Mouse (Mus musculus) heart, postnatal 10 days (tissue): ENCODE data around the gene Rspry1. TPM values are rescaled to one million over a fixed set of nuclear protein-coding genes. Genes with fewer than 3 reads are reported as not detected.

Source experiments
- DNase-seq, 2 experiments: peaks; one replicate each; pipeline ENCODE4 v3.0.0; 2021
- intact Hi-C: fragments of 180-260 bp; cut with DNase I; formaldehyde crosslinking; loops from one replicate; pipeline ENCODE4 v1.15.1; 2025
- total RNA-seq, 2 experiments: library from RNA; stranded (reverse); gene quantifications; 2 replicates each; pipeline ENCODE4 v1.2.3; 2021

Gene Rspry1
- 10 to 100 TPM; 14.5 to 16.1 TPM for total RNA-seq

DNA sequence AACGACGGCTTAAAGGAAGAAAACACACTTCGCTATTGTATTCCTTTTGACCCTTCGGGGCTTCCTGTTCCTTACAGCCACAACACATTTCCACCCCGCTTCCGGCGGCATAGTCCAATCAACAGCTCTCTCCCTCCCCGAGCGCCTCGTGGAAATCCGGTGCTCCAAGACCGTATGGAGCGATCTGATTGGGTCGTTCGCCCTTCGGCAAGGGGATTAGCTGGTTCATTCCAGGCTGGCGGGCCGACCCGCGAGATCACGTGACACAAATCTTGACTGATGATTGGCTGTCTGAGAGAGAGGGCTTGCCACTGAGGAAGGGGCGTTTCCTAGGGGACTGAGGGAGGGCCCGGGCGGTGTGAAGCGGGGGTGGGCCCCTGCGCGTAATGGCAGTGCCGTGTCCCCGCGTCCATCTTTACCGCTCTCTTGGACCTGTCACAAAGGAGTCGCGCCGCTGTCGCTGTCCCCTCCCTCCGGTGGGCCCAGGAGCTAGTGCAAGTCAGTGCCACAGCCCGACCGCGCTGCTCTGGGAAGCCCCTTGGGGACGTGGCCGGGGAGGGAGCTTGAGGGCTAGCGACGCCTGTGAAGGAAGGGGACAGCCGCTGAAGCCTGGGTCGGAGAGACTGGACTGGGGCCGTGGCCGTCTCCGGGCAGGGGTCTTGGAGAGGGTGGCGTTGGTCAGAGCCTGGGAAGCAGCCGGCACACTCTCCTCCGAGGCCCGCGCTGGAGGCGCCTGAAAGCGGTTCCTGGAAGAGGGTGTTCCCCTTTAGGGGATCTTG, at the start of gene Rspry1, which contains the start of gene Fam192a:
Rspry1 (plus strand) TSS at position 331 of the 779 bp plus-strand sequence.
Fam192a (minus strand) TSS at position 391 of the 779 bp plus-strand sequence.
- DNase-seq: peak; percentile 100
- intact Hi-C loops: loop anchor here (5.0 kb wide), 1 partner anchor 216 kb away; no protein-coding TSS in a partner anchor

DNA sequence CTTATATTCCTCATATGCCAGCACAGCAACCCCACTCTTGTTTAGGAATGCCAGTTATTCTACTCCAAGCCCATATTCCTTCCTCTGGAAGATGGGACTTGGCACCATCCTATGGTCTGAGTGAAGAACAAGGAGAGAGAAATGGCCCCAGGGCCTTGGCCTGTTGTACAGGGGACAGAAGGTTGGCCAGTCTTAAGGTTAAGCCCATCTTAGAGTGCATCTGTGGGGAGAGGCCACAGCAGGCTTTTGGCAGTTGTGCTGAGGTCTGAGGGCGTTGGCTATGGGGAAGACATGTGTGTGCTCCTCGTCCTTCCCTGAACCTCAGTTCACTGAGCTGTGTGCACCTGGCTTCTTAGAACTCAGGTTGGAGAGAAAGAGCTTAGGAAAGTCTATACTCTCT, 49.0 kb upstream of the Rspry1 start:
- DNase-seq: no peak
- intact Hi-C loops: no loop called here

GRCm38 (mm10) chr8:94557281-94557680, 44.5 kb upstream of the Rspry1 start:
- intact Hi-C loops: no loop called here
- DNase-seq: no peak

- no peak for DNase-seq
- intact Hi-C loops: no loop called here
Measured at GRCm38 (mm10) chr8:94561256-94561655, 40.5 kb upstream of the Rspry1 start.

DNA sequence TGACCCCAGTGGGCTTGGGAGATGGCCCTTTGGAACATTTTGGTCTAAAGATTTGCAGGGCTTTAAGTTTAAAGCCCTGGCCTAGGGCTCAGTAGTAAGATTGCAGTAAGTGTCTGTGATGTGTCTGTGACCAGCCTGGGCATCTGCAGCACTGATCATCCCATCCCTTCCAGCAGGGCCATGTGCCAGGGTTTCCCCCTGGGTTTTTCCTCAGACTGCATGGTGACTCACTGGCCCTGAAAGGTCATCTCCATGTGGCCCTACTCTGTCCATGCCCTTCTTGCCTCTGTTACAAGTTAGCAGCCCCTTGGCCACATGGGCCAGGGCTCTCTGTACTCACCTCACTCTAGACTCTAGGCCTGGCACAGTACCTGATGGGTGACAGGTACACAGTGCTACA, 37.3 kb upstream of the Rspry1 start:
- intact Hi-C loops: no loop called here
- no peak for DNase-seq

GRCm38 (mm10) chr8:94566033-94566432, 35.7 kb upstream of the Rspry1 start:
- intact Hi-C loops: no loop called here
- DNase-seq: no peak

GRCm38 (mm10) chr8:94566446-94567158, 35.1 kb upstream of the Rspry1 start:
- intact Hi-C loops: no loop called here
- no peak for DNase-seq

- intact Hi-C loops: no loop called here
- no peak for DNase-seq
Measured at GRCm38 (mm10) chr8:94567159-94567849, 34.4 kb upstream of the Rspry1 start.

DNA sequence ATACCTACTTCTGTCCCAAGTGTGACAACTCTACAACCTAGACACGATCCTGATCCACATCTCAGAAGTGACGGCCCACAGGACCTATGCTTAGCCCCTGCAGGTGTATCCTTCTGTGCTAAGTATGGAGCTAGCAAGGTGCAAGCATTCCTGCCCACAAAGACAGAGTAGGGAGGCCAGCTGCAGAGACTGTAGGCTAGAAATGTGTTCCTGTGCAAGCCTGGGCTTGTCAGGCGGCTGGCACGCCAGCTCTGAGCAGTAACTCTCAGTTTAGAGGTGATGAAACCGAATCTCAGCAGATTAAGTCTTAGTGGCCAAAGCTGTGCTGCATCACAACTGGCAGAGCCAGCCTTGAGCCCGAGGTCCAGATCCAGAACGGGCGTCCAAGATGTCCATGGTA, 33.6 kb upstream of the Rspry1 start:
- intact Hi-C loops: no loop called here
- no peak for DNase-seq

- intact Hi-C loops: no loop called here
- DNase-seq: no peak
Measured at GRCm38 (mm10) chr8:94569419-94569818, 32.3 kb upstream of the Rspry1 start.

GRCm38 (mm10) chr8:94571896-94572295, 29.8 kb upstream of the Rspry1 start:
- intact Hi-C loops: no loop called here

GRCm38 (mm10) chr8:94574159-94574907, 27.4 kb upstream of the Rspry1 start:
- no peak for DNase-seq
- intact Hi-C loops: no loop called here

More at GRCm38 (mm10) chr8:94571896-94572295, 29.8 kb upstream of the Rspry1 start:
- DNase-seq: no peak

GRCm38 (mm10) chr8:94575148-94575547, 26.6 kb upstream of the Rspry1 start:
- intact Hi-C loops: no loop called here
- no peak for DNase-seq

DNA sequence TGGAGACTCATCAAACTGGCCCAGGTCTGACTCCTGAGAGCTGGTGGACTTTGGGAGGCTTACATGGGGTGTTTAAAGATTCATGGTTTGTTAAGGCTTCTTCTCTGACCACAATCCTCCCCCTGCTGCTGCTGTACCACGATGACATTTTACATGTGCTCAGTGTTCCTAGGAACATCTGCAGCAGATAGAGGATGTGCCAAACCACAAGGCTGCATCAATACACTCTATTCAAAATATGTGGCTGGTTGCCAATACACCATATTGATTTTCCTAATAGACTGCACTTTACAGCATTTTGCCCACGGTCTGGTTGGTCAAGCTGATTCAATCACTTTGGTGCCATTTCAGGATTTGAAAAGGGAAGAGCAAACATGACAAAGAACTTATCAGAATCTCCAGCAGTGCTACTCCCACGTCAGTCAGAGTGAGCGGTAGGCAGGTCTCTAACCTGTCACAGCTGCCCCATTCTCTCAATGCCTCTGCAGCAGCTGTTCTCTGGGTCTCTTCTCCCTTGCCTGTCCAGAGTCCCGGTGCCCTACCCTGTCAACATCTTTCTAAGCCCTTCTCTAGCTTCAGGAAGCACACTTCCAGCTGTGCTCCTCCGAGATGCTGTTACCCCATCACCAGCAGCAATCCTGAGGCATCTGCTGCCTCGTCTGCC, 19.8 kb upstream of the Rspry1 start:
- DNase-seq: no peak
- intact Hi-C loops: loop anchor here (5.0 kb wide), 1 partner anchor 245 kb away; no protein-coding TSS in a partner anchor

GRCm38 (mm10) chr8:94582569-94582968, 19.2 kb upstream of the Rspry1 start:
- intact Hi-C loops: loop anchor here (5.0 kb wide), 1 partner anchor 245 kb away; no protein-coding TSS in a partner anchor

GRCm38 (mm10) chr8:94584238-94584817, 17.4 kb upstream of the Rspry1 start:
- intact Hi-C loops: loop anchor here (1.0 to 5.0 kb wide), 3 partner anchors 56 to 247 kb away; no protein-coding TSS in a partner anchor
- DNase-seq: peak; percentile 58

More at GRCm38 (mm10) chr8:94582569-94582968, 19.2 kb upstream of the Rspry1 start:
- DNase-seq: no peak

DNA sequence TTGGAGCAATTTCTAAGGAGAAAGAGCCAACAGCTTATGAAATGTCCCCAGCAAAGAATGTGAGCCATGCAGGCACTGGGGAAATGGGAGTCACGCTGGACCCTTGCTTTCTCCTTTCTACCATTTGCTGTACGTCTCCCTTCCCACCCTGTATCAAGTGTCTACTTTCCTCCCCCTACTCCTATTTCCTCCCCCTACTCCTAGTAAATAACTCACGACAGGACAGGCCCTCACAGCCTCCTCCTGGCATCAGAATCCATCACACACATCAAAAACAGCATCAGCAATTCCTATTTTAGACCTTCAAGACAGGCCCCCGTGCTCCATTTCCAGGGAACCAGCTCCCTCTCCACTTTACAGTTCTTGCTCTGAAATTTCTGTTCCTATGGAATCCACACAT, 10.0 kb upstream of the Rspry1 start:
- intact Hi-C loops: loop anchor here (5.0 kb wide), 1 partner anchor 221 kb away; the partner anchor contains the start of gene Ccl17
- DNase-seq: no peak

GRCm38 (mm10) chr8:94594211-94594610, 7.5 kb upstream of the Rspry1 start:
- DNase-seq: no peak
- intact Hi-C loops: loop anchor here (2.0 to 5.0 kb wide), 2 partner anchors 109 to 218 kb away; partner anchors contain the start of gene Ccl17

- DNase-seq: no peak
- intact Hi-C loops: loop anchor here (5.0 kb wide), 1 partner anchor 217 kb away; no protein-coding TSS in a partner anchor
Measured at GRCm38 (mm10) chr8:94600478-94600877, 1.3 kb upstream of the Rspry1 start.
